Mouse (Mus musculus) thymus, postnatal 14 days (tissue): Measurements from ENCODE around the gene Stat3.
A peak's percentile ranks its signal among the peaks of the same experiment; 100 is the strongest.

ENCODE experiments used
- DNase-seq: peaks from one replicate; pipeline ENCODE4 v3.0.0; 2021

Gene Stat3

DNA sequence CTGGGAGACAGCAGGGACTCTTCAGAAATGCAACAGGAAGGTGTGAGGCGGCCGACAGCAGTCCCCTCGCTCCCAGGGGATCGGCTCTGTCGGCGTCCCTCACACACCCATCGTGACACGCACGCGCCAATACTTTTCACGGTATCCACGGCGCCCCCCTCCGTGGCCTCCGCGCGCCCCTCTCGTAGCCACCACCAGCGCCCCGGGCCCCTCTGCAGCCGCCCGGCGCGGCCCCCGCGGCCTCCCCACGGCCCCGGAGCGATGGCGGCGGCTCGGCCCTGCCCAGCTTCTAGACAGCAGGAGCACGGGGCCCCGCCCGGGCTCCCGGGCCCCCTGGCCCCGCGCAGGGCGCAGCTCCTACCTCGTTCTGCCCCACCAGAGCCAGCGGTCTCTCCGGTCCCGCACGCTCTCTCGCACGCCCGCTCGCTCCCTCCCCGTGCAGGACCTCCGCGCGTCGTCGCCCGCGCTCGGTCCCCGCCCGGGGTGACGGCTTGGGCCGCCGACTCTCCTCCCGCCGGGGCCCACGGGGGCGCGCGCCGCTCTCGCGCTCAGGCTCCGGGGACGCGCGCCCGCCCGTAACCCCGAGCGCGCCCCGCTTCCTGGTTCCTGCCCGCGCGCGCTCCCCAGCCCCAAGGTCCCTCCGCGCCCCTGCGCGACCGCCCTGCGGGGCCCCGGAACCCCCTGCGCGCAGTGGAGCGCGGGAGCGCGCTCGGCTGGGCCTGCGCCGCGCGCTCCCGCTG is 89.1 kb downstream of the Stat3 start, which contains the start of gene Stat5b:
Stat5b (minus strand) TSS at position 687 of the 740 bp plus-strand sequence.
- peak; percentile 95 for DNase-seq

- no peak for DNase-seq
These were observed 89.8 kb downstream of the Stat3 start for GRCm38 (mm10) chr11:100849456-100850037.

- no peak for DNase-seq
These were observed 90.5 kb downstream of the Stat3 start for GRCm38 (mm10) chr11:100848789-100849379.

DNA sequence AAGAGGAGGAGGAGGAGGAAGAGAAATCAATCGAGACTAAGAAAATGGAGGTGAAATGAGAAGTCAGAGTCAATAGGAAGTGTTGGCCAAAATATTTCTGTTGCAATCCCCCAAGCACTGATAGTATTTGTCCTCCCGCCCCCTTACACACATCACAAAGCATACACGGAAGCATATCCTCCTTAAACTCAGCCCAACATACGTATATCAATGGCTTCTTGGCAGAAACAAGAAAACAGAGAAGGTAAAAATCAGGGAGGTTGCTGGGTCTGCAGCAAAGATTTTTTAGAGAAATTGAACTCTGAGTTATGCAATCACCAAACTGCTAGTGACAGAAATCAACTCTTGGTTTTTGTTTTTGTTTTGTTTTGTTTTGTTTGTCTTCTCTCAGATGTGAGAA is 91.3 kb downstream of the Stat3 start:
- no peak for DNase-seq

DNA sequence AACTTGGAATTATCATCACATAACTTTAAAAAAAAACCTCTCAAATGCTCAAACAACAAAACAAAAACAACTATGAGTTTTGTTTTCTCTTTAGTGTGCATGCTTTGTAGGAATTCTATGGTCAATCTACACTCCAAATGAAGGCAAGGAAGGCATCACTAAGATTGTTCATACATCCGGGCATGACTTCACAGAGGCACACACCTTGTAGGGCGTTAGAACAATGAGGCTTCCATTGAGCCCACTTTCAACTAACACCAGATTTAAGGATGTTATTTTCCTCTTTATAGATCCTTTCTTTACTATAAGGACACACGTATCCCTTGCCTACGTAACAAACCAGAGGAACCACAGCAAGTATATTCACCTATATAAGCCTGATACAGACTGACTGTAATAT is 91.8 kb downstream of the Stat3 start:
- DNase-seq = no peak

DNA sequence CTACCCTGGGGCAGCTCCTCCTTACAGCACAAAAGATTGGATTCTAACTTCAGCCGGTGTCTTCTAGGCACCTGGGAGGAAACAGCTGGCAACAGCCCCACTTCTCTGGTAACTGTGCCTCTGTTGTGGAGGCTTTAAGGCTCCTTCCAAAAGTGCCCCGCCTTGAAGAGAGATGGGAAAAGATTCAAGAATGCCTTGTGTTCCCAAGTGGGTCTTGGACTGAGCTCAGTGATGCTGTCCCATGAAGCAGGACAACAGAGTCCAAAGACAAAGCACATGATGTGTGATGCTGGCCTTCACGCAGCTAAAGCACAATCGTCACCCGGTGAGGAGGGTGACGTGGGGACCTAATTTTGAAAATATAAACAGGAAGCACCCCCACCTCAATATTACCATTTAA is 93.5 kb downstream of the Stat3 start:
- peak; percentile 67 for DNase-seq

GRCm38 (mm10) chr11:100844121-100844520 is 95.2 kb downstream of the Stat3 start:
- no peak for DNase-seq

DNA sequence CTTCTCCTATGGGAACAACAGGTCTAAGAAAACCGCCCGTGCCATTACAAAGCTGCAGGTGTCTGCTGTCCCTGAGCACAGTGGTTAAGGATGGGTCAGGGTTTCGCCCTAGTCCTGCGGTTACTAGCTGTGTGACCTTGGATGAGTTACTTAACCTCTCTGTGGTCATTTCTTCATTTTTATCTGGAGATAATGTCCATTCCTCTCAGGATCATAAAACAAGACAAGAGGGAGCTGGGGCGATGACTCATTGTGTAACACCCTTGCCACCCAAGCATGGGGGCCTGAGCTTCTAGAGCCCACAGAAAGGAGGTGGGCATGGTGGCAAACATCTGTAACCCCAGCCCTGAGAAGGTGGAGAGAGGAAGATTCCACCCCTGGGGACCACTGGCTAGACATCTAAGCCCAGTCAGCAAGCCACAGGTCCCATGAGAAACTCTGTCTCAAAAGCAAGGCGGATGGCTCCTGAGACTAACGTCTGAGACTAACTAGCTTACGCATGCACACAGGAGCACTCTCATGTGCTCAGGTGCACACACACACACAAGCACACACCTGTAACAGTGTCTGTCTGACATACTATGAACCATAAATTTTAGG is 96.2 kb downstream of the Stat3 start:
- no peak for DNase-seq

- no peak for DNase-seq
These were observed 97.3 kb downstream of the Stat3 start for GRCm38 (mm10) chr11:100842025-100842424.

- DNase-seq = peak; percentile 54
These were observed 98.5 kb downstream of the Stat3 start for GRCm38 (mm10) chr11:100840866-100841265.

DNA sequence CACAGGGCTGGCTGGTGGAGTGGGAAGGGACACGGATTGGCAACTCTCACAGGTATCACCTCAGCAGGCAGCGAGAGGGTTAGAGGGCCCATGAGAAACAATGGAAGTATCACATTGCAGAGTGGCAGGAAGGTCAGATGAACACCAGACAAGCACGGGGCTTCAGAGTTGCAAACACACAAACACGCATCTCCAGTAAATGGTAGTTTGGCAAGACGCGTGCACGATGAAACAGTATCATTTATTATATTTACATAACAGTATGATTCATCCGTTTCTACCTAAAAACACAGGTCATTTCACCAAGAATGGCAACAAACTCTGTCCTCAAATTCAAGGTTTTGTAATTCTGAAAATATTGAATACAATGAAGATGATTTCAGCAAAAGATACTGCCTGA is 99.8 kb downstream of the Stat3 start:
- no peak for DNase-seq

DNA sequence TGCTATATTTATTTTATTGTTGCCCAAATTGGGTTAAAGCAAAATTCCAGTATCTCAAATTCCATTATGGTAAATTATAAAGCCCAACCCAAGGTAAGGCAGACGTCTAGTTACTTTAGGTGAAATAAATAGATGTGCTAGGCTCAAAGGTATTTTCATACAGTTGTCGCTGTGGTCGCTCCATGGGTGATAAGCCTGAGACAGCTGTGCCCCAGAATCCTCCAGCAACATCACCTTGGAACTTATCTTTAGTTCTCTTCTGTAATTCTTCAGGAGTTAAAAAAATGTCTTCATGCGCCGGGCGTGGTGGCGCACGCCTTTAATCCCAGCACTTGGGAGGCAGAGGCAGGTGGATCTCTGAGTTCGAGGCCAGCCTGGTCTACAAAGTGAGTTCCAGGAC is 100.4 kb downstream of the Stat3 start:
- DNase-seq = no peak

- DNase-seq = peak; percentile 52
These were observed 102.2 kb downstream of the Stat3 start for GRCm38 (mm10) chr11:100836923-100837702.
